Mouse (Mus musculus): ENCODE measurements around the gene Mrps22.

Mrps22 gene

GRCm38 (mm10) chr9:98601156-98601836 lies at the start of gene Mrps22:
Gene Mrps22 (minus strand): TSS chr9:98601660.
- in situ Hi-C loops (cut with MboI; ENCODE audit: unreplicated experiment in 2 of 2), result loop anchor here (10.0 to 25.0 kb wide), 5 partner anchors 636 to 1836 kb away; partner anchors contain the start of genes Dbr1 (in 2 of the 2), Cep70 (in 1 of the 2), Faiml (in 1 of the 2) and Nme9 (in 1 of the 2)

- in situ Hi-C loops (cut with MboI; ENCODE audit: unreplicated experiment in 2 of 2), result no loop called here
These were observed 49.1 kb upstream of the Mrps22 start for GRCm38 (mm10) chr9:98650547-98650946.

GRCm38 (mm10) chr9:98647418-98647817 lies 46.0 kb upstream of the Mrps22 start:
- in situ Hi-C loops (cut with MboI; ENCODE audit: unreplicated experiment in 2 of 2), result loop anchor here (5.0 to 25.0 kb wide), 3 partner anchors 160 to 785 kb away; no protein-coding TSS in a partner anchor

GRCm38 (mm10) chr9:98645750-98646149 lies 44.3 kb upstream of the Mrps22 start:
- in situ Hi-C loops (cut with MboI; ENCODE audit: unreplicated experiment in 2 of 2), result loop anchor here (5.0 to 25.0 kb wide), 3 partner anchors 162 to 783 kb away; no protein-coding TSS in a partner anchor

GRCm38 (mm10) chr9:98642126-98642525 lies 40.7 kb upstream of the Mrps22 start:
- in situ Hi-C loops (cut with MboI; ENCODE audit: unreplicated experiment in 2 of 2), result loop anchor here in 1 of 2 experiments (25.0 kb wide), 1 partner anchor 780 kb away; no protein-coding TSS in a partner anchor

GRCm38 (mm10) chr9:98633287-98634162 lies 32.1 kb upstream of the Mrps22 start:
- in situ Hi-C loops (cut with MboI; ENCODE audit: unreplicated experiment in 2 of 2), result loop anchor here (10.0 to 25.0 kb wide), 2 partner anchors 731 to 771 kb away; no protein-coding TSS in a partner anchor

- in situ Hi-C loops (cut with MboI; ENCODE audit: unreplicated experiment in 2 of 2), result loop anchor here (10.0 to 25.0 kb wide), 3 partner anchors 436 to 766 kb away; no protein-coding TSS in a partner anchor
These were observed 27.0 kb upstream of the Mrps22 start for GRCm38 (mm10) chr9:98628480-98628879.

GRCm38 (mm10) chr9:98604896-98605295 lies 3.4 kb upstream of the Mrps22 start:
- in situ Hi-C loops (cut with MboI; ENCODE audit: unreplicated experiment in 2 of 2), result loop anchor here (10.0 to 25.0 kb wide), 5 partner anchors 632 to 1832 kb away; partner anchors contain the start of genes Dbr1 (in 2 of the 2), Cep70 (in 1 of the 2), Faiml (in 1 of the 2) and Nme9 (in 1 of the 2)

GRCm38 (mm10) chr9:98601837-98602359 lies 438 bp upstream of the Mrps22 start:
- in situ Hi-C loops (cut with MboI; ENCODE audit: unreplicated experiment in 2 of 2), result loop anchor here (10.0 to 25.0 kb wide), 5 partner anchors 635 to 1835 kb away; partner anchors contain the start of genes Dbr1 (in 2 of the 2), Cep70 (in 1 of the 2), Faiml (in 1 of the 2) and Nme9 (in 1 of the 2)

GRCm38 (mm10) chr9:98600094-98600493 lies 1.4 kb downstream of the Mrps22 start:
- in situ Hi-C loops (cut with MboI; ENCODE audit: unreplicated experiment in 2 of 2), result loop anchor here (10.0 to 25.0 kb wide), 5 partner anchors 637 to 1837 kb away; partner anchors contain the start of genes Dbr1 (in 2 of the 2), Cep70 (in 1 of the 2), Faiml (in 1 of the 2) and Nme9 (in 1 of the 2)

GRCm38 (mm10) chr9:98583852-98584251 lies 17.6 kb downstream of the Mrps22 start:
- in situ Hi-C loops (cut with MboI; ENCODE audit: unreplicated experiment in 2 of 2), result no loop called here

GRCm38 (mm10) chr9:98563137-98564126 lies 38.0 kb downstream of the Mrps22 start, which contains the start of gene Copb2:
Gene Copb2 (plus strand): TSS chr9:98563721.
- in situ Hi-C loops (cut with MboI; ENCODE audit: unreplicated experiment in 2 of 2), result no loop called here

GRCm38 (mm10) chr9:98544042-98544441 lies 57.4 kb downstream of the Mrps22 start:
- in situ Hi-C loops (cut with MboI; ENCODE audit: unreplicated experiment in 2 of 2), result loop anchor here (5.0 to 25.0 kb wide), 2 partner anchors 102 to 507 kb away; partner anchors contain the start of gene Clstn2 (in 1 of the 2)

Measured in v-Abl transformed pro-B cells (cell line).